Mouse (Mus musculus) testis, adult 10 weeks (tissue): ENCODE measurements around the gene Dnase1l2. TPM values are rescaled to one million over a fixed set of nuclear protein-coding genes. Genes with fewer than 3 reads are reported as not detected.

Source experiments
- polyA plus RNA-seq: library from polyadenylated mRNA; stranded (reverse); fragments of 350-450 nt; fragmentation: Illumina TruSeq; extraction: RNeasy Lipid Tissue Mini Kit (QIAGEN cat#74804); gene quantifications from one replicate; pipeline ENCODE4 v1.2.3, GENCODE M21; 2014; ENCODE audit warnings: low read depth, low replicate concordance

The Dnase1l2 gene
- 0.62 TPM for polyA plus RNA-seq

GRCm38 (mm10) chr17:24442632-24443155, at the start of gene Dnase1l2:
TSS of gene Dnase1l2 (minus strand) at chr17:24443105.

GRCm38 (mm10) chr17:24488186-24488661, 45.3 kb upstream of the Dnase1l2 start, which contains the start of gene Caskin1:
TSS of gene Caskin1 (plus strand) at chr17:24488601.

GRCm38 (mm10) chr17:24478663-24479380, 35.9 kb upstream of the Dnase1l2 start, which contains the start of gene Mlst8:
TSS of gene Mlst8 (minus strand) at chr17:24479078.

GRCm38 (mm10) chr17:24473612-24474275, 30.8 kb upstream of the Dnase1l2 start, which contains the start of gene Bricd5:
TSS of gene Bricd5 (plus strand) at chr17:24473884.

GRCm38 (mm10) chr17:24469910-24470602, 27.2 kb upstream of the Dnase1l2 start, which contains the start of the genes E4f1 and Pgp:
TSS of gene E4f1 (minus strand) at chr17:24470313.
TSS of gene Pgp (plus strand) at chr17:24470392.

GRCm38 (mm10) chr17:24426471-24427169, 16.3 kb downstream of the Dnase1l2 start, which contains the start of gene Eci1:
TSS of gene Eci1 (plus strand) at chr17:24426641.

GRCm38 (mm10) chr17:24414230-24414976, 28.5 kb downstream of the Dnase1l2 start, which contains the start of gene Rnps1:
TSS of gene Rnps1 (plus strand) at chr17:24414565.

Other genes starting within 250 kb of the Dnase1l2 start
- gene Tbc1d24, start 237.5 kb downstream of the Dnase1l2 start, polyA plus RNA-seq, result 3.0 TPM
- 0.06 TPM for gene Ntn3, start 233.6 kb downstream of the Dnase1l2 start, polyA plus RNA-seq
- 1.2 TPM for gene Tedc2, start 222.3 kb downstream of the Dnase1l2 start, polyA plus RNA-seq
- gene Ccnf, start 191.6 kb downstream of the Dnase1l2 start, polyA plus RNA-seq, result 5.3 TPM
- gene Abca17, start 92.0 kb downstream of the Dnase1l2 start, polyA plus RNA-seq, result 47.2 TPM
- 0.95 TPM for gene Abca3, start 91.2 kb downstream of the Dnase1l2 start, polyA plus RNA-seq
- 56.3 TPM for gene Rnps1, start 28.5 kb downstream of the Dnase1l2 start, polyA plus RNA-seq
- 2.9 TPM for gene Eci1, start 16.5 kb downstream of the Dnase1l2 start, polyA plus RNA-seq
- gene E4f1, start 27.2 kb upstream of the Dnase1l2 start, polyA plus RNA-seq, result 2.4 TPM
- gene Pgp, start 27.3 kb upstream of the Dnase1l2 start, polyA plus RNA-seq, result 71.1 TPM
- gene Bricd5, start 30.8 kb upstream of the Dnase1l2 start, polyA plus RNA-seq, result not detected
- 2.2 TPM for gene Mlst8, start 36.0 kb upstream of the Dnase1l2 start, polyA plus RNA-seq
- gene Caskin1, start 45.5 kb upstream of the Dnase1l2 start, polyA plus RNA-seq, result 0.97 TPM
- 5.8 TPM for gene Traf7, start 84.8 kb upstream of the Dnase1l2 start, polyA plus RNA-seq
- 0.57 TPM for gene Rab26, start 91.1 kb upstream of the Dnase1l2 start, polyA plus RNA-seq
- gene Pkd1, start 106.7 kb upstream of the Dnase1l2 start, polyA plus RNA-seq, result 1.9 TPM
- gene Tsc2, start 189.5 kb upstream of the Dnase1l2 start, polyA plus RNA-seq, result 5.8 TPM
- gene Nthl1, start 189.6 kb upstream of the Dnase1l2 start, polyA plus RNA-seq, result 0.10 TPM
- 0.57 TPM for gene Slc9a3r2, start 207.2 kb upstream of the Dnase1l2 start, polyA plus RNA-seq
- not detected for gene Npw, start 215.4 kb upstream of the Dnase1l2 start, polyA plus RNA-seq
- gene Zfp598, start 226.6 kb upstream of the Dnase1l2 start, polyA plus RNA-seq, result 1.4 TPM
- gene Syngr3, start 246.8 kb upstream of the Dnase1l2 start, polyA plus RNA-seq, result 0.11 TPM